Mouse (Mus musculus) spleen, postnatal 4 days (tissue): ENCODE data around the gene Cmtm2a.
"Not testable (repeated sequence)": the region's sequence is repeated elsewhere in the genome, so short reads cannot be mapped to it uniquely, and the experiment has no call there.

Source experiments
- DNase-seq, 2 experiments: peaks; one replicate each; pipeline ENCODE4 v3.0.0; 2022; ENCODE audit warnings: low spot score in 2 of 2

Gene Cmtm2a

DNA sequence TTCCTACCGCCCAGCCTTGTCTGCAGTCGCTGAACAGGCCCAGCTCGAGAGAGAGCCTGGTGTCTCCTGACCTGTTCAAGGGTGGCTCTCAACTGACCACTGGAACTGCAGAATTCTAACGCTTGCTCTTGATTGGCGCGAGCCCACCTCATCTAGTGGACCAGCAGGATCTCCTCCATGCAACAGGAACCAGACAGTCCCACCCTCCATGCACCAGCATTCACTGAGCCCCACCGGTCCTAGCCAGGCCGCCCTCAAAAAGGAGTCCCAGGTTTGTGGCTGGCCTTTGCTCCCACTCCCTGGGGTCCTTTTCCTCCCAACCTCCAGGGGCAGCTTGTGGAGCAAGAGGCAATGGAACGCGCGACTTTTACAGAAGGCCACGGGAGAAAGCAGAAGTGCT lies at the start of gene Cmtm2a:
Gene Cmtm2a (minus strand): TSS at position 101 of the 400 bp plus-strand sequence.
- DNase-seq: not testable (repeated sequence)

DNA sequence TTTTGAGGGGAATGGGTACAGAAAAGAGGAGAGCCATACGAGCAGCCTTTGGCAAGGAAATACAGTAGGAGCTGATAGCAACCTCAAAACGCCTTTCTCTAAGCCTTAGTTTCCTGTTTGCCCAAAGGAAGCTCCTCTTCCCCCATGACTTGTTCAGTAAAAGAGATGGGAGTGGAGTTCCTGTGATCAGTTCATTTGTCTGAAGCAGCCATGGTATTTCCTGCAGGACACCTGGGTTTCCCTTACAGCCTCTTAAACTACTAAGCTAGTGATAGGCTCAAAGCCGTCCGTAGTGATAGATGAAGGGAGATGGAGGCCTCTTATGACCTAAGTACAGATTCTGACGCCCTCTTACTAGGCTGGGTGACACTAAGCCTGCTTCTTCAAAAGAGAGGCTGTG lies 49.4 kb upstream of the Cmtm2a start:
- no peak for DNase-seq

DNA sequence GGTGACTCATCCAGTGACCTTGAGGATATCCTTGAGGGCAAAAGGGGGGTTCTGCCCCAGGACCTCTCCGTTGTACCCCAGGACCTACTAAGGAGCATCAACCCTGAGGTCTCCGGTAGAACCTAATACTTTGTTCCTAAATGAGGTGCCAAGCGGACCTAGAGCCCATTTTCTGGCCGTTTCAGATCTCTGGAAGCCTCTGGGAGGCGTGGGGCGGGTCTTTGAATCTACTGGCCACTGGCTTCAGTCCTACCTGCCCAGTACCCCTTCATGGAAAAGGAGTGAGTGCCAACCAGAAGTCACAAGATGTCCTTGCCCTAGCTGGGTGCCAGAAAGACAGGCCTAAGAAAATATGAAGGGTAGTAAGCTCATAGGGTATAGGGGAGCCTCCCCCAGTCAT lies 48.7 kb upstream of the Cmtm2a start:
- peak in 1 of 2 experiments; percentile 51 for DNase-seq

DNA sequence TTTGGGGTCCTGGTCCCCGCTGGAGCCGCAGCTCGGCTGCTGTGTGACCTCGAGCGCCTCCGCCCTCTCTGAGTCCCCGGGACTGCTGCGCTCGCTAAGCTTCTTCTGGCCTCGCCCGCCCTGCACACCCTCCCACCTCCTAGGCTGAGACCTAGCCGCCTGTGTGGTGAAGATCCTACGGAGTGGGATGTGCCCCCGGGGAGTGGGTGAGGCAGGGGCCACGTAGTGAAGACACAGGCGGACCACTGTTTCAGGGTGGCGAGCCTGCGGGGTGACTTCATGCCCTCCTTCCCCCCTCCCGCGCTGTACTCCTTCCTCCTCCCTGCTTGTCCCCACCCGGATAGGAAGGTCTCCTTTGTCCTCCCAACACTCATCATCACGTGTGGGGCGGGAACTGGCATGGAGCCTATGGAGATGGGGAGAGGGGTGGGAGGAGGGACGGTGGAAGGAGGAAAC lies 48.2 kb upstream of the Cmtm2a start:
- DNase-seq: no peak

DNA sequence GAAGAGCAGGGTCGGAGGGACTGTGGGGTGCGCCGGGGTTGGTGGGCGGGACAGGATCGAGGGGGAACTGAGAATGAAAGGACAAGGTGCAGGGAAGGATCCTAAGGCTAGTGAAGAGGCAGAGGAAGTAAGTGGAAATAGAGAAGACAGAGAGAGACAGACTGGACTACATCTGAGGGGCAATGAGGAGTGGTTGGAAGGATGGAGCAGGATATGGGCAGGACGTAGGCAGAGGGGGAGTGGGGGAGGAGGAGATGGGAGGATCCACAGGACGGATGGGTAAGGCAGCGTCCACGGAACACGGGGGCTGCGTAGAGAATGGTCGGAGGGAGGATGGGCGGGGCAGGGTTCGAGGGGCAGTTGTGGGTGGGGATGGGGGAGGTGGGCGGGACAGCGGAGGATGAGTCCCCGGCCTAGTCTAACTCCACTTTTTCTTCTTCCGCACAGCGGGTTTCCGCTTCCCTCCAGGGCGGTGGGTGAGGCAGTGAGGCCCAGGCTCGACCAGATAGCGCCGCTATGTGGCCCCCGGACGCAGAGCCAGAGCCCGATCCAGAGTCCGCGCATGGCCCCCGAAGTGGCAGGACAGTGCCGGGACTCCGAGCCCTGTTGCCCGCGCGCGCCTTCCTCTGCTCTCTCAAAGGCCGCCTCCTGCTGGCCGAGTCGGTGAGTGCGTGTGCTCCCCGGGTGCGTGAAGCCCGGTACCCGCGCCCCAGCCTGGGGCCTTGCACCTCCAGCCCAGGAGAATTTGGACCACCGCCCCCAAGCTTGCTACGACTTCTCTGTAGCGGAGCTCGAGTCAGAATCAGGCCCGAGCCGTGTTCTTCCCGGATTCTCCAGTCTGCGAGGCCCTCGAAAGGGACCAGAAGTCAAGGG lies 47.5 kb upstream of the Cmtm2a start:
- peak; percentile 71 to 89 for DNase-seq

DNA sequence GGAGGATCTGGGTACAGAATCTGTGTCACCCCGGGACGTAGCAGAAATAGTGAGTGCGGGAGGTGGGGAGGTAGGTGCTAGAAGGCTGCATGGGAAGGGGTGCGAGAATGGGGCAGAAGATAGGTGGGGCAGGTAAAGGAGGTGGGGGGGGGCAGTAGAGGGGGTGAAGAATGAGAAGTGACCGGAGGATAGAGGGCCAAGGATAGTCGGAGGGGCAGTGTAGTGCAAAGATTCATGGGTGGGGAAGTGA lies 46.9 kb upstream of the Cmtm2a start:
- DNase-seq: peak in 1 of 2 experiments; percentile 56

DNA sequence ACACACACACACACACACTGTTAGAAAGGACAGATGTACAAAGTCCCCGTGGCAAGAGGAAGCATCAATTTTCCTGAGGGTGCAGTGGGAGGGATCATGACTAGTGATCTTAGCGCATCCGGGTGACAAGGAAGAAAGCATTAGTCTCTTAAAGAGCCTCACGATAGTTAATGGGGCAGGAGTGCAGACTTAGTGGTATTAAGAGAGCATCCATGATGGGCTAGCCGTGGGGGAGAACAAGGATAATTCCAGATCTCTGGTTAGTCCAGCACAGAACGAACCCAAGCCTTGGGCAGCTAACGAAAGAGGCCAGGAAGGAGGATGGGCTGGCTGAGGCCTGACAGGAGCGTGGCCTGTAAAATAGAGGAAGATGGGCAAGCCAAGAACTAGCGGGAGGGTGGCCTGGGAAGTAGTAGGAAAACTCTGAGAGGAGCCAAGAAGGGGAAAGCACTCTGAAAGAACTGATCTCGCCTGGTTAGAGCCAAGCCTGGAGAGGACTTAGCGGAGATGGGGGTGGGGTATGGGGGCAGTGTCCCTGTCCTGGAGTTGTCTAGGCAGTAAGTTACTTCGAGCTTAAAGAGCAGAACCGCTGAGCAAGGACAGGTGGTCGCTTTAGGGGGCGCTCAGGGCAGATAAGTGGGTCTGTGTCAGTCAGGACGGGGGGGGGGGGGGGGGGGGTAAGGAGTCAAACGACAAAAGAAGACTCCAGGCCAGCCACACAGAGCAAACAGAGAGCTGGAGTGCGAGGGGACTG lies 46.4 kb upstream of the Cmtm2a start, which contains the start of gene Cmtm3:
Gene Cmtm3 (plus strand): TSS at position 182 of the 754 bp plus-strand sequence.
- peak in 1 of 2 experiments; percentile 59 for DNase-seq

DNA sequence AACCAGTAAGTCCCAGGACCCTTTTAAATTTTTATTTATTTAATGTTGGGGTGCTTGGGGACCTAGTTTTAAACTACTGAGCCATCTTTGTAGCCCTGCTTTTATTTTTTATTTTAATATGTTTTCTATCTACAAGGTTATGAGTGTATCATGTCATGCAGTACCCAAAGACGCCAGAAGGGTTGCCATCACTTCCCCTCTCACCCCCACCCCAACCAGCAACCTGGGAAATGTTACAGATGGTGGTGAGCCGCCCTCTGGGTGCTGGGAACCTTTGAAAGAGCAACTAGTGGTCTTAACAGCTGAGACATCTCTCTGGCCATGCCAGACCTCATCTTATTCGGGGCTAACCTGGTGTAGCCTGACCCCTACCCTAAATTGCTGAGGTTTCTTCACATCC lies 44.9 kb upstream of the Cmtm2a start:
- DNase-seq: peak in 1 of 2 experiments; percentile 56

DNA sequence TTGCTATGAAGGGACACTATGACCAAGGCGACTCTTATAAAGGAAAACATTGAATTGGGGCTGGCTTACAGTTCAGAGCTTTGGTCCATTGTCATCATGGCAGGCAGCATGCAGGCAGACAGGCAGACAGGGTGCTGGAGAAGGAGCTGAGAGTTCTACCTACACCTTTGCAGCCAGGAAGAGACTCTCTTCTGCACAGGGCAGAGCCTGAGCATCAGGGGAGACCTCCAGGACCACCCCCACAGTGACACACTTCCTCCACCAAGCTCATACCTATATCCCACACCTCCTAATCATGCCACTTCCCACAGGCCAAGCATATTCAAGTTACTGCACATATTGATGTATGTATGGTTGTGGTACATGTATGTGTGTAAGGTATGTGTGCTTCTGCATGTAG lies 43.8 kb upstream of the Cmtm2a start:
- no peak for DNase-seq

DNA sequence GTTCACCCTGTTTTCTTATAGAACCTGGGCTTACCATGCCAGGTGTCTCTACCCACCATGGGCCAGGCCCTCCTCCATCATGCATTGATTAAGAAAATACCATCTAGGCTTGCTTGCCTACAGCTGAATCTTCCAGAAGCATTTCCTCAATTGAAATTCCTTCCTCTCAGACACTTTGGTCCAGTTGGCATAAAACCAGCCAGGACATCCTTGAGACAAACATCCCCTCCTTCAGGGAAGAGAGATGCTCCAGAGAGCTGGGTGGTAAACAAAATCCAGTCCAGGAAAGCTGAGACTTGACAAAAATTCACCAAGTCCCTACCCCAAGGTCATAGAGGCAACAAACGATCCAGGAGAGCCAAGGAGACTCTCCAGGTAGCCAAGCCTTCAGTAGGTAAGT lies 41.2 kb upstream of the Cmtm2a start:
- DNase-seq: no peak

DNA sequence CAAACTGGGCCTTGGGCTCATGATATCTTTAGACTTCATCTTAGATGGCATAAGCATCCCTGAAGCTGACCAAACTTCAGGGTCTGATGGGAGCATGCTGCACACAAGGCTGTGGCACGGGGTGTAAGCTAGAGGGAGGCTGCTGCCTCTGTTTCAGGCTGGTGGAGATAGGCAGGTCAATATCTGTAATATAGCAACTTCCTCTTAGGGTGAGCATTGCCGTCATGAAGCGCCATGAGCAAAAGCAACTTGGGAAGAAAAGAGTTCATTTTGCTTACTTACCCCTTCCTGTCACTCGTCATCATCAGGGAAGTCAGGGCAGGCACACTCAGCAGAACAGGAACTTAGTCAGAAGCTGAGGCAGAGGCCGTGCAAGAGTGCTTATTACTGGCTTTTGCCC lies 40.8 kb upstream of the Cmtm2a start:
- no peak for DNase-seq

DNA sequence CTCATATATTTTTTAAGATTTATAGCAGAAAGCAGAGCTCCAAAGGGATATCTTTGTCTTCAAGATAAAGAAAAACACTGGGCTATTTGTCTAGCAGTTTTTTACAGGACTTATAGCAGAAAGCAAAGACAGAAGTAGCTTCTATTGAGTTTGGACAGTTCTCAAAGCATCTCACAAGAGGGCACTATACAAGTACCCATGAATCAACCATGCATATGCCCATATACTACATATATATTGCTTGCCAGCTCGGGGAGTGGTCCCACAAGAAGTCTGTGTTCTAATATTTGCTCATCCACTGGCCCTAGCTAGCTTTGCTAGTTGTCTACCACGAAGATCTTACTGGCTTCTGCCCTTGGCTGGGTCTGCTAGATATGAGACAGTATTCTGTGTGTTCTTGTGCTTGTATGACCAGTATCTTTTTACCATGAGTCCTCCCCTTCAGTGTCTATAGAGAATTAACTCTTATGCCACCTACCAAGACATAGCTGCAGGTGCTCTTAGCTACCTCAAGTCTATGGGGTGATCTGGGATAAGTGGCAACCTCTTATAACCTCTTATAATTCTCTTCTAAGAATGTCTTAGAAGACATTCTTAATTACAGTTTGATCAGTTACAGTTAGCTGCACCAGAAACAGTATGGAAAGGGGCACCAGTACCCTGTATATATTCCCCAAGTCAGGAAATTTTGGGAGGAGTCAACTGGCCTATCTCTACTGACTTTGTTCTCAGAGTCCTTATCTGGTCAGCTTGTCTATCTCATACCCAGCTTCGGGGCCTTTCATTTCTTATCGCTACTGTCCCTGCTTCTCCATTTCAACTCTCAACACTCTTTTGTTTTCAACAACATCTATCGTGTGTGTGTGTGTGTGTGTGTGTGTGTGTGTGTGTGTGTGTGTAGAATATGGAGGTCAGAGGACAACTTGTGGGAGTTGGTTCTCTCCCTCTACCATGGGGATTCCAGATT lies 40.0 kb upstream of the Cmtm2a start:
- no peak for DNase-seq

DNA sequence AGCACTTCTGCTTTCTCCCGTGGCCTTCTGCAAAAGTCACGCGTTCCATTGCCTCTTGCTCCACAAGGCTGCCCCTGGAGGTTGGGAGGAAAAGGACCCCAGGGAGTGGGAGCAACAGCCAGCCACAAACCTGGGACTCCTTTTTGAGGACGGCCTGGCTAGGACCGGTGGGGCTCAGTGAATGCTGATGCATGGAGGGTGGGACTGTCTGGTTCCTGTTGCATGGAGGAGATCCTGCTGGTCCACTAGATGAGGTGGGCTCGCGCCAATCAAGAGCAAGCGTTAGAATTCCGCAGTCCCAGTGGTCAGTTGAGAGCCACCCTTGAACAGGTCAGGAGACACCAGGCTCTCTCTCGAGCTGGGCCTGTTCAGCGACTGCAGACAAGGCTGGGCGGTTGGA lies 28.9 kb upstream of the Cmtm2a start, which contains the start of gene Cmtm2b:
Gene Cmtm2b (plus strand): TSS at position 301 of the 400 bp plus-strand sequence.
- not testable (repeated sequence) for DNase-seq

DNA sequence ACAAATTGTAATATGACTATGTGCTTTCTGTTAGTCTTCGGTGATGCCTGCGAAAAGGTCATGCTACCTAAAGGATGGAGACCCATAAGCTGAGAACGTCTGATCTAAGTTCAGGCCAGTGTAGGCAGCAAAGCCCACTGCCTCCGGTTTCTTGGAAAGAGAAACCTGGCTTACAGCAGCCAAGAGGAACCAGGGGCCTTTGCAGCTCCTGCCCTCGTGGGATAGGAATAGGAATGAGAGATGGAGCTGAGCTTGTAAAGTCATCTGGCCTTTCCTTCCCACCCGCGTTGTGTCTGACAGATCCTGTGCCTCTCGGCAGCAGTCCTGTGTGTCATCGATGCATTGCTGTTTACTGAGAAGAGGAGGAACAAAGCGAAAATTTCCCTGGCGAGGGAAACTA lies 28.3 kb upstream of the Cmtm2a start, which contains the start of gene Gm11020:
Gene Gm11020 (plus strand): TSS at position 301 of the 400 bp plus-strand sequence.
- not testable (repeated sequence) for DNase-seq

DNA sequence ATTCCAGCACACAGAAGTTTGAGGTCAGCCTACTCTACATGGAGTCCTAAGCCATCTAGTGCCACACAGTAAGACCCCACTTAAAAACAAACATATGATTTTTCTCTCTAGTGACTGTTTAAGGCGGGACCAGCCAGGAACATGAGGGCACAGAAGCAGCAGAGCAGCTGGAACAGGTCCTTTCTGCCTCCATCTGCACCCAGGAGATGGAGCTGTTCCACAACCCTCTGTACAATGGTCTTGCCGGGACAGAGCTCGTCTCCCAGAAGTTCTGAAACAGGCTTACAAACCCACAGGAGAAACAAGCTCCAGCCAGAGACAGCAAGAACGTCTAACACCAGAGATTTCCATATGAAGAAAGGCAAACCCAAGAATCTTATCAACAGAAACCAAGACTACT lies 20.3 kb upstream of the Cmtm2a start:
- no peak for DNase-seq

DNA sequence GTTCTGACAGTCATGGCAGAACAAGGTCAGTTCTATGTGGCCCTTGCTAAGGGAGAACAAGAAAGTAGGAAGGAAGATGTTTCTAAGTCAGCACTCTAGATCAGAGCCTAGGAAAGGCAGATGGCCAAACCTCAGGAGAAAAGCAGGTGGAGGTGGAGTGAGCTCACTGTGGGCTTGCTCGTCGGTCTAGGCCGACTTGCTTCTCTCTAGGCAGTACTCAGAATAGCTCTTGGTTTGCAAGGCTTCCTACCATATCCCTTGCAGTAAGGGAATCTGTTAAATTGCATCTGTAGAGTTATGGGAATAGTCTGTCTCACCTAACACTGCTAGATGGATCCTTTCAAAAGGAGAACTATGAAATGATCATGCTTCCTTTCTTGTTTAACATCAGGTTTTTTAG lies 19.0 kb upstream of the Cmtm2a start:
- DNase-seq: not testable (repeated sequence)

DNA sequence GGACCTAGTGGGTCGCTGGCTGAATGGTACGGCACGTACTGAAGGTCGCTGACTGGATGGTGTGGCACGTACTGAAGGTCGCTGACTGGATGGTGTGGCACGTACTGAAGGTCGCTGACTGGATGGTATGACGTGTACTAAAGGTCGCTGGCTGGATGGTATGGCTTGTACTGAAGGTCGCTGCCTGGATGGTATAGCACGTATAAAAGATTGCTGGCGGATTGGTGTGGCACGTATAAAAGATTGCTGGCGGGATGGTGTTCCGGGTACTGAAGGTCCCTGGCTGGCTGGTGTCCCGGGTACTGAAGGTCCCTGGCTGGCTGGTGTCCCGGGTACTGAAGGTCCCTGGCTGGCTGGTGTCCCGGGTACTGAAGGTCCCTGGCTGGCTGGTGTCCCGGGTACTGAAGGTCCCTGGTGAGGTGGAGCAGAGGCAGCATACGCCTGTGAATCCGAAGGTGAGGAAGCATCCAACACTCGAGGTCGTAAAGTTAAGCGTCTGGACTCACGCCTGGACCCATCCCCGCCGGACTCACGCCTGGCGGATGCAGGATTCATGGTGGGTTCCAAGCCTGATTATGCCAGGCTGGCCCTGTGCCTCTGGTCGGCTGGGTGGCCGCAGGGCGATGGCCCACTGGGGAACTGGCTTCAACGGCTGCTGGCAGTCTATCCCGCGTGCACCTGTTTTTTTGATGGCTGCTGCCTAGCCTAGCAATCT lies 16.6 kb upstream of the Cmtm2a start, which contains the start of the genes Gm45711 and Cmtm1:
Gene Gm45711 (minus strand): TSS at position 641 of the 715 bp plus-strand sequence.
Gene Cmtm1 (minus strand): TSS at position 705 of the 715 bp plus-strand sequence.
- DNase-seq: not testable (repeated sequence)

DNA sequence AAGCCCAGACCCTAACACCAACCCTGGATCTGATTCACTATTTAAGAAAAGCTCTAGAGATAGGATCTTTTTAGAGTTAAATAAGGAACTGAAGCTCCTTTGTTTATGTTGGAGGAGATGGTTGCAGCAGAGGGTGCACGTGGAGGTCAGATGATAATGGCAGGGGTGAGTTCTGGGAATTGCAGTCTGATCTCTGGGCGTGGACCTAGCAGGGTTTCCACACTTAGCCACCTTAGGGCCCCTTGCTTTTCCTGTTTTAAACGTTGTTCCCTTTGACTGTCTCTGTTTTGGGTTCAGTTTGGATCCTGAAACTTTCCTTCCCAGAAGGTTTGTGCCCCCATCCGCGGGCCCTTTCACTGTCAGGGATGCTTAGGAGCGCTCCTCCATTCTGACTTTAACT lies 15.4 kb upstream of the Cmtm2a start:
- not testable (repeated sequence) for DNase-seq

DNA sequence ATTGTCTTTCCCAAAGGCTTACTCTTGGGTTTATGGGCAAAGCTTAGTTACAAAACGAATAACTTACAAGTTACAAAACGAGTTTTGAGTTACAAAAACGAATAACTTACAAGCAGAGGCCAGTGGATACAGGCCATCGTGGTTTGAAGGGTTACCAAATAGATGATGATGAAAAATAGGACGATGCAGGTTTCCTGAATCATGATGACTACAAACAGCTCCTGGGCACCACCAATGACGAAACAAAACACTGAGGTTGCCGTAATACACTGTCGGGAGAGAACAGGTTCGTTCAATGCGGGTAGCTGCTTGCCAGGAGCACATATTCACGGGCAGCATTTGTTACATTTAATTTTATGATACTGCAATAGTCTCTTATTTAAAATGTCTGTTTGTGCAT lies 12.0 kb upstream of the Cmtm2a start:
- no peak for DNase-seq

DNA sequence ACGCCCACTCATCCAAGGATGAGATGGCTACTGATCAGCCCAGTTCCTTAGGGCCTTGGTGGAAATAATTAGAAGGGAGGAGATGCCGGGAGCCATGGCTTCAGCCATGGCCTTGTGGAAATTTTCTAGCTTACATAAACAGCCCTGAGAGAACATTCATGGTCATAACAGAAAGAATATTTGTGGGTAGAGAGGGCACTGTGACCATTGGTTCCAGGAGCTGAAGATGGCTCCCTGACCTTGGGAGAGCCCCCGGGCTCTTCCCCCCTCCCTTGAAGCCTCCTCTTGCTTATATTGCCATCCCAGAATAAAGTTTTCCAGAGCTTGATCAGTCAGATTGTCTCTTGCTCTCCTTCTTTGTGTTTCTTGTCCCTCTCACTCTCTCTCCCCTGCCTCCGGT lies 9.6 kb upstream of the Cmtm2a start:
- not testable (repeated sequence) for DNase-seq

DNA sequence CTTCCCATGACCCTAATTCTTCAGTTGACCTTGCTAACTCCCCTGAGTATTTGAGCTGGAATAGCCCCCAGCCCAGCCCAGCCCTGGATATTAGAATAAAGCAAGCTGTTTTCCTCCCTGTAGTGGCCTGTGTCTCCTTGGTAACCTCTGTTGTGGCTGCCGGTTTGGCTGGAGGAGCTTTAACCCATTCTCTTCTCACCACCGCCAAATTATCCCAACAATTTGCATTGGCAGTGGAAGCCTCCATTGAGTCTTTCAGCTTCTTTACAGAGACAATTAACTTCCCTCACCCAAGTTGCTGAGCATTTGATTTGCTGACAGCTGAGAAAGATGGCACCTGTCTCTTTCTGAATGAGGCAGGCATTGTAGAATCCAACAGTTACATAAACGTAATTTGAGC lies 8.6 kb upstream of the Cmtm2a start:
- not testable (repeated sequence) for DNase-seq
